Mouse (Mus musculus): ENCODE results near the gene Gpr12. TPM values are rescaled to one million over a fixed set of nuclear protein-coding genes. Genes with fewer than 3 reads are reported as not detected.

Gpr12 gene
- polyA plus RNA-seq, 1 experiment from 2014 or later, result not detected

- DNase-seq (ENCODE audit: low spot score), result no peak
- no peak overlapping the region for H3K9ac ChIP-seq (replicated peaks; ENCODE audit: low read depth)
- H3K4me2 ChIP-seq (replicated peaks; ENCODE audit: low read depth, low read length), result no peak overlapping the region
- WGBS, result 62% methylated on average over 6 of the region's 6 CpGs
- no peaks in the 10 kb centered on the region for H3K4me1 ChIP-seq (ENCODE audit: insufficient read depth, low read depth, low read length)
- H3K9me3 ChIP-seq (ENCODE audit: low read length), result no peaks in the 10 kb centered on the region
- no peak for ATAC-seq
- H3K27me3 ChIP-seq (replicated peaks; ENCODE audit: insufficient read depth, low read length), result no peaks in the 10 kb centered on the region
- H3K4me3 ChIP-seq (ENCODE audit: low read depth, low read length), result no peak overlapping the region
- H3K36me3 ChIP-seq (ENCODE audit: insufficient read depth, low read length), result no peaks in the 10 kb centered on the region
- H3K27ac ChIP-seq (ENCODE audit: low read length), result no peak overlapping the region
- TF ChIP-seq EP300 (IDR thresholded peaks at IDR 0.05), result no peak
- no peak for TF ChIP-seq CTCF (IDR thresholded peaks at IDR 0.05)
These were observed 40.7 kb upstream of the Gpr12 start for GRCm38 (mm10) chr5:146625635-146626311.

- Histone ChIP-seq H3K4me3 (ENCODE audit: low read depth, low read length) (no peak overlapping the region), H3K36me3 (ENCODE audit: insufficient read depth, low read length) (no peaks in the 10 kb centered on the region), H3K4me2 (replicated peaks; ENCODE audit: low read depth, low read length) (no peak overlapping the region), H3K9me3 (ENCODE audit: low read length) (no peaks in the 10 kb centered on the region), H3K9ac (replicated peaks; ENCODE audit: low read depth) (no peak overlapping the region), H3K27ac (ENCODE audit: low read length) (no peak overlapping the region), H3K4me1 (ENCODE audit: insufficient read depth, low read depth, low read length) (no peaks in the 10 kb centered on the region), H3K27me3 (replicated peaks; ENCODE audit: insufficient read depth, low read length) (no peaks in the 10 kb centered on the region)
- no peak for TF ChIP-seq CTCF (IDR thresholded peaks at IDR 0.05)
- TF ChIP-seq EP300 (IDR thresholded peaks at IDR 0.05), result no peak
- 60% methylated on average over 7 of the region's 7 CpGs for WGBS
- no peak for ATAC-seq
- DNase-seq (ENCODE audit: low spot score), result no peak
These were observed 26.8 kb upstream of the Gpr12 start for GRCm38 (mm10) chr5:146611830-146612229.

- no peak overlapping the region for H3K4me3 ChIP-seq (ENCODE audit: low read depth, low read length)
- DNase-seq (ENCODE audit: low spot score) (no peak), ATAC-seq (no peak)
- H3K4me1 ChIP-seq (ENCODE audit: insufficient read depth, low read depth, low read length), result no peaks in the 10 kb centered on the region
- H3K9ac ChIP-seq (replicated peaks; ENCODE audit: low read depth), result no peak overlapping the region
- no peak overlapping the region for H3K27ac ChIP-seq (ENCODE audit: low read length)
- H3K27me3 ChIP-seq (replicated peaks; ENCODE audit: insufficient read depth, low read length), result no peaks in the 10 kb centered on the region
- whole genome bisulfite sequencing, result 9% methylated on average over 8 of the region's 8 CpGs
- no peak for TF ChIP-seq CTCF (IDR thresholded peaks at IDR 0.05)
- no peak for TF ChIP-seq EP300 (IDR thresholded peaks at IDR 0.05)
- no peaks in the 10 kb centered on the region for H3K9me3 ChIP-seq (ENCODE audit: low read length)
- no peak overlapping the region for H3K4me2 ChIP-seq (replicated peaks; ENCODE audit: low read depth, low read length)
- H3K36me3 ChIP-seq (ENCODE audit: insufficient read depth, low read length), result no peaks in the 10 kb centered on the region
These were observed 26.0 kb upstream of the Gpr12 start for GRCm38 (mm10) chr5:146611009-146611408.

GRCm38 (mm10) chr5:146609646-146610045 lies 24.6 kb upstream of the Gpr12 start:
- H3K9ac ChIP-seq (replicated peaks; ENCODE audit: low read depth), result no peak overlapping the region
- H3K27me3 ChIP-seq (replicated peaks; ENCODE audit: insufficient read depth, low read length), result no peaks in the 10 kb centered on the region
- H3K27ac ChIP-seq (ENCODE audit: low read length), result no peak overlapping the region
- H3K4me3 ChIP-seq (ENCODE audit: low read depth, low read length), result no peak overlapping the region
- H3K4me1 ChIP-seq (ENCODE audit: insufficient read depth, low read depth, low read length), result no peaks in the 10 kb centered on the region
- 59% methylated on average over 10 of the region's 10 CpGs for WGBS
- DNase-seq (ENCODE audit: low spot score), result no peak
- ATAC-seq, result no peak
- H3K36me3 ChIP-seq (ENCODE audit: insufficient read depth, low read length), result no peaks in the 10 kb centered on the region
- TF ChIP-seq CTCF (IDR thresholded peaks at IDR 0.05) (no peak), EP300 (IDR thresholded peaks at IDR 0.05) (no peak)
- H3K4me2 ChIP-seq (replicated peaks; ENCODE audit: low read depth, low read length), result no peak overlapping the region
- H3K9me3 ChIP-seq (ENCODE audit: low read length), result no peaks in the 10 kb centered on the region

- Histone ChIP-seq H3K27ac (ENCODE audit: low read length) (no peak overlapping the region), H3K4me1 (ENCODE audit: insufficient read depth, low read depth, low read length) (no peaks in the 10 kb centered on the region), H3K4me2 (replicated peaks; ENCODE audit: low read depth, low read length) (no peak overlapping the region), H3K9ac (replicated peaks; ENCODE audit: low read depth) (no peak overlapping the region), H3K27me3 (replicated peaks; ENCODE audit: insufficient read depth, low read length) (no peaks in the 10 kb centered on the region), H3K36me3 (ENCODE audit: insufficient read depth, low read length) (no peaks in the 10 kb centered on the region), H3K4me3 (ENCODE audit: low read depth, low read length) (no peak overlapping the region), H3K9me3 (ENCODE audit: low read length) (no peaks in the 10 kb centered on the region)
- ATAC-seq (no peak), DNase-seq (ENCODE audit: low spot score) (no peak)
- TF ChIP-seq CTCF (IDR thresholded peaks at IDR 0.05) (no peak), EP300 (IDR thresholded peaks at IDR 0.05) (no peak)
- 69% methylated on average over 5 of the region's 5 CpGs for WGBS
These were observed 22.8 kb upstream of the Gpr12 start for GRCm38 (mm10) chr5:146607816-146608215.

GRCm38 (mm10) chr5:146606895-146607294 lies 21.9 kb upstream of the Gpr12 start:
- no peak overlapping the region for H3K27ac ChIP-seq (ENCODE audit: low read length)
- no peaks in the 10 kb centered on the region for H3K9me3 ChIP-seq (ENCODE audit: low read length)
- no peaks in the 10 kb centered on the region for H3K27me3 ChIP-seq (replicated peaks; ENCODE audit: insufficient read depth, low read length)
- H3K4me3 ChIP-seq (ENCODE audit: low read depth, low read length), result no peak overlapping the region
- H3K4me1 ChIP-seq (ENCODE audit: insufficient read depth, low read depth, low read length), result no peaks in the 10 kb centered on the region
- WGBS, result 85% methylated on average over 5 of the region's 5 CpGs
- no peaks in the 10 kb centered on the region for H3K36me3 ChIP-seq (ENCODE audit: insufficient read depth, low read length)
- DNase-seq (ENCODE audit: low spot score) (no peak), ATAC-seq (no peak)
- no peak overlapping the region for H3K4me2 ChIP-seq (replicated peaks; ENCODE audit: low read depth, low read length)
- TF ChIP-seq CTCF (IDR thresholded peaks at IDR 0.05) (no peak), EP300 (IDR thresholded peaks at IDR 0.05) (no peak)
- H3K9ac ChIP-seq (replicated peaks; ENCODE audit: low read depth), result no peak overlapping the region

- DNase-seq (ENCODE audit: low spot score) (no peak), ATAC-seq (no peak)
- no peak overlapping the region for H3K9ac ChIP-seq (replicated peaks; ENCODE audit: low read depth)
- 57% methylated on average over 5 of the region's 5 CpGs for WGBS
- no peak overlapping the region for H3K27ac ChIP-seq (ENCODE audit: low read length)
- H3K36me3 ChIP-seq (ENCODE audit: insufficient read depth, low read length), result no peaks in the 10 kb centered on the region
- no peaks in the 10 kb centered on the region for H3K9me3 ChIP-seq (ENCODE audit: low read length)
- no peak overlapping the region for H3K4me2 ChIP-seq (replicated peaks; ENCODE audit: low read depth, low read length)
- H3K27me3 ChIP-seq (replicated peaks; ENCODE audit: insufficient read depth, low read length), result no peaks in the 10 kb centered on the region
- H3K4me1 ChIP-seq (ENCODE audit: insufficient read depth, low read depth, low read length), result no peaks in the 10 kb centered on the region
- TF ChIP-seq EP300 (IDR thresholded peaks at IDR 0.05) (no peak), CTCF (IDR thresholded peaks at IDR 0.05) (no peak)
- no peak overlapping the region for H3K4me3 ChIP-seq (ENCODE audit: low read depth, low read length)
These were observed 21.2 kb upstream of the Gpr12 start for GRCm38 (mm10) chr5:146606221-146606620.
